ENCODE assay signal across 12 mouse cellular contexts in the genomic region with DNA sequence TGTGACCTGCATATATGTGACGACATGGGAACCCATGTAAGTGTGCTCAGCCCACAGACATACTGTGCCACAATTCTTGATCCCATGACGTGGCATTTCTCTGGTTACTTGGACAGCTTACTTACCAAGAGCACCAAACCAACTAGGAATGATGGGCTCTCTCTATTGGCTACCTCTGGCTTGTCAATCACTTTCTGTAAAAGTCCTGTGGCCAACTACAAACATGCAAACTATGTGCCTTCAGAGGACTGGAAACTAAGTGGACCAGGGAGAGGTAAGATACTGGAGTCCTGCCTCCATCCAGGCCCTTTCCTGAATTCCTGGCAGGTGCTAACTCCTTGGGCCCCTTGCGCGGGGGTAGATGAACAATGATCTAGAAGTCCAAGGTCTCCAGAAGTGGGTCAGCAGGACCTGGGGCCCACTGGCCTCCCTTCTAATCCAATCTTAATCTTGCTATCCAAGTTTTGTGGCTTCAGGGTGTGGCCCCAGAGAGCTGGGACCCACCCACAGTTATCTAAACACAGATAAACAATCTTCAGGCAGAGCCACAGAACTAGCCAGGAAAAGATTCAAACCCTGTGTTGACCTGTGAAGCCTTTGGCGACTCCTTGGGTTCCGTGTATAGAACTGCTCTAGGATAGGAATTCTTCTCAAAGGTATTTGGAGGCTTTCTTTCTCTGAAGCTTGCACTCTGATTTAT.
DNase-seq lines count a peak whose midpoint lies in the region; ATAC-seq and TF ChIP-seq lines count a peak whose summit lies in the region.
"Had no signal": no experiment of that assay in that cellular context is flagged by ENCODE, and none has a peak within 500 bp of the region (broad histone marks: within the 10 kb centered on the region; RNA-seq: fewer than 3 reads in every experiment).

No protein-coding gene starts in this region.

- peak overlapping the region; percentile 39 for H3K4me3 ChIP-seq in heart, embryonic 15.5 days
- 0 out of 2 replicates have a peak overlapping the region, but pooled peaks have one; percentile 8 for H3K4me3 ChIP-seq in neural tube, embryonic 13.5 days
- H3K4me3 ChIP-seq in limb, embryonic 15.5 days: peak overlapping the region; percentile 21
- H3K4me3 ChIP-seq in stomach, postnatal 0 days (ENCODE audit: low read depth, low read length): no peak overlapping the region
- no peak overlapping the region for H3K4me3 ChIP-seq in hindbrain, embryonic 13.5 days

- no peak for TF ChIP-seq EP300 in stomach, postnatal 0 days (optimal IDR thresholded peaks at IDR 0.05)

- TF ChIP-seq CTCF in stomach, postnatal 0 days (IDR thresholded peaks at IDR 0.05; ENCODE audit: low read depth): no peak

- H3K4me1 ChIP-seq in heart, embryonic 15.5 days (replicated peaks): peaks cover 34% of the 10 kb centered on the region
- 0 out of 2 replicates have a peak, but pooled peaks cover 2% of the 10 kb centered on the region for H3K4me1 ChIP-seq in neural tube, embryonic 13.5 days (replicated peaks)
- H3K4me1 ChIP-seq in limb, embryonic 15.5 days: peaks cover 27% of the 10 kb centered on the region
- peaks cover 11% of the 10 kb centered on the region for H3K4me1 ChIP-seq in stomach, postnatal 0 days (replicated peaks; ENCODE audit: control insufficient read depth, insufficient read depth)
- H3K4me1 ChIP-seq in hindbrain, embryonic 13.5 days (replicated peaks): peaks cover 3% of the 10 kb centered on the region

- intact Hi-C loops in heart, postnatal 36 days (cut with DNase I): no loop called here

- no peaks in the 10 kb centered on the region for H3K36me3 ChIP-seq in heart, embryonic 15.5 days
- H3K36me3 ChIP-seq in neural tube, embryonic 13.5 days: no peaks in the 10 kb centered on the region
- H3K36me3 ChIP-seq in limb, embryonic 15.5 days: no peaks in the 10 kb centered on the region
- no peaks in the 10 kb centered on the region for H3K36me3 ChIP-seq in stomach, postnatal 0 days (ENCODE audit: control insufficient read depth, insufficient read depth, low read length)
- no peaks in the 10 kb centered on the region for H3K36me3 ChIP-seq in hindbrain, embryonic 13.5 days
- H3K36me3 ChIP-seq: G1E had no signal

- H3K9me3 ChIP-seq in heart, embryonic 15.5 days (replicated peaks): no peaks in the 10 kb centered on the region
- no peaks in the 10 kb centered on the region for H3K9me3 ChIP-seq in neural tube, embryonic 13.5 days
- H3K9me3 ChIP-seq in limb, embryonic 15.5 days: no peaks in the 10 kb centered on the region
- H3K9me3 ChIP-seq in stomach, postnatal 0 days (ENCODE audit: control insufficient read depth, low read length): no peaks in the 10 kb centered on the region
- no peaks in the 10 kb centered on the region for H3K9me3 ChIP-seq in hindbrain, embryonic 13.5 days
- H3K9me3 ChIP-seq: G1E had no signal

- 78% methylated on average over 6 of the region's 6 CpGs for WGBS in heart, embryonic 15.5 days
- WGBS in neural tube, embryonic 13.5 days: 88% methylated on average over 6 of the region's 6 CpGs
- 84% methylated on average over 6 of the region's 6 CpGs for WGBS in limb, embryonic 15.5 days
- 61% methylated on average over 6 of the region's 6 CpGs for WGBS in stomach, postnatal 0 days
- 88% methylated on average over 6 of the region's 6 CpGs for WGBS in hindbrain, embryonic 13.5 days

- no peak for ATAC-seq in heart, embryonic 15.5 days (replicated peaks; ENCODE audit: insufficient number of reproducible peaks, insufficient read depth, low FRiP score, low read depth)
- ATAC-seq in neural tube, embryonic 13.5 days (ENCODE audit: low read depth): no peak
- ATAC-seq in limb, embryonic 15.5 days (ENCODE audit: insufficient number of reproducible peaks, low FRiP score, low TSS enrichment, low read depth): no peak
- 0 out of 2 replicates have a peak, but pooled peaks have one; percentile 14 for ATAC-seq in stomach, postnatal 0 days (ENCODE audit: low FRiP score, low TSS enrichment)
- ATAC-seq in hindbrain, embryonic 13.5 days (ENCODE audit: low FRiP score): no peak

- H3K4me2 ChIP-seq in heart, embryonic 15.5 days: peak overlapping the region; percentile 52
- H3K4me2 ChIP-seq in neural tube, embryonic 13.5 days: peak overlapping the region; percentile 9
- H3K4me2 ChIP-seq in limb, embryonic 15.5 days: no peak overlapping the region
- peak overlapping the region; percentile 45 for H3K4me2 ChIP-seq in stomach, postnatal 0 days (replicated peaks; ENCODE audit: low read depth)
- H3K4me2 ChIP-seq in hindbrain, embryonic 13.5 days: no peak overlapping the region

- no peak for DNase-seq in heart, postnatal 36 days
- DNase-seq in neural tube, embryonic 10.5 days (ENCODE audit: extremely low spot score, low spot score): no peak
- no peak for DNase-seq in stomach, postnatal 0 days (ENCODE audit: low spot score)
- DNase-seq in urinary bladder, postnatal 25 days (ENCODE audit: low spot score): no peak
- DNase-seq: cerebellum, postnatal 10 days; kidney, postnatal 25 days; spleen, adult 18-20 months had no signal

- 0 out of 2 replicates have a peak overlapping the region, but pooled peaks have one; percentile 8 for H3K9ac ChIP-seq in heart, embryonic 15.5 days
- H3K9ac ChIP-seq in neural tube, embryonic 13.5 days: 0 out of 2 replicates have a peak overlapping the region, but pooled peaks have one; percentile 5
- no peak overlapping the region for H3K9ac ChIP-seq in limb, embryonic 15.5 days
- H3K9ac ChIP-seq in stomach, postnatal 0 days (ENCODE audit: low read length): no peak overlapping the region
- H3K9ac ChIP-seq in hindbrain, embryonic 13.5 days: no peak overlapping the region

- H3K27me3 ChIP-seq in heart, embryonic 15.5 days: no peaks in the 10 kb centered on the region
- H3K27me3 ChIP-seq in neural tube, embryonic 13.5 days: no peaks in the 10 kb centered on the region
- H3K27me3 ChIP-seq in limb, embryonic 15.5 days: no peaks in the 10 kb centered on the region
- no peaks in the 10 kb centered on the region for H3K27me3 ChIP-seq in stomach, postnatal 0 days (ENCODE audit: control insufficient read depth, insufficient read depth, low read length)
- peaks cover 9% of the 10 kb centered on the region; the same call in 1 of the 2 replicates for H3K27me3 ChIP-seq in hindbrain, embryonic 13.5 days

- peak overlapping the region; percentile 59; the same call in 1 of the 2 replicates for H3K27ac ChIP-seq in heart, embryonic 15.5 days
- no peak overlapping the region for H3K27ac ChIP-seq in neural tube, embryonic 13.5 days (replicated peaks)
- H3K27ac ChIP-seq in limb, embryonic 15.5 days: no peak overlapping the region
- peak overlapping the region; percentile 83 for H3K27ac ChIP-seq in stomach, postnatal 0 days (replicated peaks)
- no peak overlapping the region for H3K27ac ChIP-seq in hindbrain, embryonic 13.5 days

Comparison
In these comparisons a context has a peak if more than half of its experiments do, and no peak if none do; other contexts are left out.
1. H3K27ac ChIP-seq: peak in heart, embryonic 15.5 days (single experiment) and stomach, postnatal 0 days (single experiment); none in neural tube, embryonic 13.5 days (single experiment), limb, embryonic 15.5 days (single experiment) and hindbrain, embryonic 13.5 days (single experiment).
2. H3K4me2 ChIP-seq: peak in heart, embryonic 15.5 days (single experiment), neural tube, embryonic 13.5 days (single experiment) and stomach, postnatal 0 days (single experiment); none in limb, embryonic 15.5 days (single experiment) and hindbrain, embryonic 13.5 days (single experiment).
3. H3K4me3 ChIP-seq: peak in heart, embryonic 15.5 days (single experiment), neural tube, embryonic 13.5 days (single experiment) and limb, embryonic 15.5 days (single experiment); none in stomach, postnatal 0 days (single experiment) and hindbrain, embryonic 13.5 days (single experiment).
4. H3K9ac ChIP-seq: peak in heart, embryonic 15.5 days (single experiment) and neural tube, embryonic 13.5 days (single experiment); none in limb, embryonic 15.5 days (single experiment), stomach, postnatal 0 days (single experiment) and hindbrain, embryonic 13.5 days (single experiment).